12 mouse cellular contexts compared by ENCODE assay signal in genomic region chr11:79286305-79286799, GRCm38 (mm10). TPM values are rescaled to one million over a fixed set of nuclear protein-coding genes. Genes with fewer than 3 reads are reported as not detected.
A peak's percentile ranks its signal among the peaks of the same experiment; 100 is the strongest.
DNase-seq lines count a peak whose midpoint lies in the region; ATAC-seq and TF ChIP-seq lines count a peak whose summit lies in the region.
"Had no signal": no experiment of that assay in that cellular context is flagged by ENCODE, and none has a peak within 500 bp of the region (broad histone marks: within the 10 kb centered on the region; RNA-seq: fewer than 3 reads in every experiment).

No protein-coding gene starts in this region.

- TF ChIP-seq POLR2A in bone marrow macrophage, adult 2 months (IDR thresholded peaks at IDR 0.05; ENCODE audit: borderline replicate concordance, low read depth, low read length), result no peak

- peak overlapping the region; percentile 18; the same call in 1 of the 2 replicates for H3K27ac ChIP-seq in lung, embryonic 14.5 days (ENCODE audit: low read depth)
- H3K27ac ChIP-seq in bone marrow macrophage, adult 2 months (ENCODE audit: insufficient read depth, low read depth, low read length), result peak overlapping the region; percentile 95
- H3K27ac ChIP-seq in intestine, embryonic 16.5 days (ENCODE audit: low read length), result peak overlapping the region; percentile 47; the same call in 1 of the 2 replicates
- H3K27ac ChIP-seq in forebrain, embryonic 12.5 days, result no peak overlapping the region
- H3K27ac ChIP-seq: forebrain, embryonic 13.5 days; limb, embryonic 12.5 days had no signal

- H3K4me2 ChIP-seq in lung, embryonic 14.5 days, result no peak overlapping the region
- no peak overlapping the region for H3K4me2 ChIP-seq in intestine, embryonic 16.5 days (ENCODE audit: low read depth, low read length)
- H3K4me2 ChIP-seq in forebrain, embryonic 12.5 days, result no peak overlapping the region
- H3K4me2 ChIP-seq: forebrain, embryonic 13.5 days; limb, embryonic 12.5 days had no signal

- H3K4me3 ChIP-seq in lung, embryonic 14.5 days (ENCODE audit: low read depth, low read length), result no peak overlapping the region
- H3K4me3 ChIP-seq in bone marrow macrophage, adult 2 months (ENCODE audit: insufficient read depth, low read length), result peak overlapping the region; percentile 15
- H3K4me3 ChIP-seq in intestine, embryonic 16.5 days (ENCODE audit: low read length), result no peak overlapping the region
- no peak overlapping the region for H3K4me3 ChIP-seq in forebrain, embryonic 12.5 days (replicated peaks)
- H3K4me3 ChIP-seq: forebrain, embryonic 13.5 days; limb, embryonic 12.5 days had no signal

- no peak for DNase-seq in lung, embryonic 14.5 days
- DNase-seq in lung, adult 18-20 months, result no peak
- no peak for DNase-seq in right cerebral cortex, postnatal 14 days
- DNase-seq in right cerebral cortex, postnatal 4 days, result no peak

- 42% methylated on average over 9 of the region's 9 CpGs for WGBS in lung, embryonic 14.5 days
- 55% methylated on average over 9 of the region's 9 CpGs for WGBS in intestine, embryonic 16.5 days
- 86% methylated on average over 9 of the region's 9 CpGs for WGBS in forebrain, embryonic 12.5 days

- no peak for TF ChIP-seq CTCF in lung, embryonic 14.5 days (IDR thresholded peaks at IDR 0.05; ENCODE audit: low read depth)
- no peak for TF ChIP-seq CTCF in bone marrow macrophage, adult 2 months (IDR thresholded peaks at IDR 0.05; ENCODE audit: low read depth, low read length)

- ATAC-seq in lung, embryonic 14.5 days (ENCODE audit: insufficient read depth), result no peak
- no peak for ATAC-seq in intestine, embryonic 16.5 days
- ATAC-seq in megakaryocyte progenitor cell, adult 5-6 weeks (replicated peaks; ENCODE audit: poor library complexity), result peak; percentile 54
- ATAC-seq in forebrain, embryonic 12.5 days (ENCODE audit: low FRiP score), result no peak
- ATAC-seq: forebrain, embryonic 13.5 days had no signal

- H3K9me3 ChIP-seq in lung, embryonic 14.5 days (ENCODE audit: low read depth, low read length), result no peaks in the 10 kb centered on the region
- H3K9me3 ChIP-seq in intestine, embryonic 16.5 days (ENCODE audit: control insufficient read depth, low read length), result no peaks in the 10 kb centered on the region
- H3K9me3 ChIP-seq in forebrain, embryonic 12.5 days, result no peaks in the 10 kb centered on the region

- no peak overlapping the region for H3K9ac ChIP-seq in lung, embryonic 14.5 days
- H3K9ac ChIP-seq in intestine, embryonic 16.5 days (ENCODE audit: low read depth, low read length), result no peak overlapping the region
- H3K9ac ChIP-seq in forebrain, embryonic 12.5 days, result no peak overlapping the region
- H3K9ac ChIP-seq: forebrain, embryonic 13.5 days; limb, embryonic 12.5 days had no signal

- peaks cover 9% of the 10 kb centered on the region for H3K4me1 ChIP-seq in lung, embryonic 14.5 days (ENCODE audit: insufficient read depth)
- peaks cover 50% of the 10 kb centered on the region for H3K4me1 ChIP-seq in bone marrow macrophage, adult 2 months (ENCODE audit: control insufficient read depth, insufficient read depth, low read length)
- peaks cover 31% of the 10 kb centered on the region for H3K4me1 ChIP-seq in intestine, embryonic 16.5 days (ENCODE audit: control insufficient read depth, insufficient read depth, low read length)
- H3K4me1 ChIP-seq in forebrain, embryonic 12.5 days, result no peaks in the 10 kb centered on the region
- H3K4me1 ChIP-seq: forebrain, embryonic 13.5 days had no signal

- no peaks in the 10 kb centered on the region for H3K36me3 ChIP-seq in lung, embryonic 14.5 days (ENCODE audit: insufficient read depth)
- no peaks in the 10 kb centered on the region for H3K36me3 ChIP-seq in intestine, embryonic 16.5 days (ENCODE audit: control insufficient read depth, insufficient read depth, low read length)
- H3K36me3 ChIP-seq in forebrain, embryonic 12.5 days (replicated peaks), result no peaks in the 10 kb centered on the region
- H3K36me3 ChIP-seq: limb, embryonic 12.5 days had no signal

- no peaks in the 10 kb centered on the region for H3K27me3 ChIP-seq in lung, embryonic 14.5 days (ENCODE audit: insufficient read depth, low read length)
- H3K27me3 ChIP-seq in intestine, embryonic 16.5 days (replicated peaks; ENCODE audit: control insufficient read depth, insufficient read depth, low read length), result no peaks in the 10 kb centered on the region
- no peaks in the 10 kb centered on the region for H3K27me3 ChIP-seq in forebrain, embryonic 12.5 days
- H3K27me3 ChIP-seq: forebrain, embryonic 13.5 days; limb, embryonic 12.5 days had no signal

RNA-seq across cellular contexts. Expression of gene Gm9964, which starts 10.4 kb away (rescaled TPM):
- not detected in 2 replicates for polyA plus RNA-seq in lung, embryonic 14.5 days (2014; fragmentation: Nextera tagmentation; extraction: Ambion mirVana)
- polyA plus RNA-seq in bone marrow macrophage, adult 2 months (2012; ENCODE audit: insufficient read depth, insufficient read length, missing spikeins), result not detected in 2 replicates
- polyA plus RNA-seq in intestine, embryonic 16.5 days (2015; fragmentation: Nextera tagmentation; extraction: Ambion mirVana), result not detected in 2 replicates
- total RNA-seq in megakaryocyte progenitor cell, adult 5-6 weeks (2015), result not detected in 2 replicates
- not detected in 2 replicates for total RNA-seq in megakaryocyte progenitor cell, adult 5-6 weeks (2017)
- polyA plus RNA-seq in forebrain, embryonic 12.5 days (2016; fragmentation: Nextera tagmentation; extraction: Ambion mirVana), result not detected in 2 replicates
- polyA plus RNA-seq: forebrain, embryonic 13.5 days; gonadal fat pad, adult 2 months; intestine, embryonic 14.5 days; limb, embryonic 12.5 days had no signal

RNA-seq across cellular contexts. Expression of gene Wsb1, which starts 31.9 kb away (rescaled TPM):
- 266 and 274 TPM in 2 replicates for polyA plus RNA-seq in lung, embryonic 14.5 days (2014; fragmentation: Nextera tagmentation; extraction: Ambion mirVana)
- polyA plus RNA-seq in bone marrow macrophage, adult 2 months (2012; ENCODE audit: insufficient read depth, insufficient read length, missing spikeins), result 181 and 218 TPM in 2 replicates
- 149 and 158 TPM in 2 replicates for polyA plus RNA-seq in intestine, embryonic 16.5 days (2015; fragmentation: Nextera tagmentation; extraction: Ambion mirVana)
- total RNA-seq in megakaryocyte progenitor cell, adult 5-6 weeks (2015), result 216 and 218 TPM in 2 replicates
- total RNA-seq in megakaryocyte progenitor cell, adult 5-6 weeks (2017), result 129 and 141 TPM in 2 replicates
- 457 and 459 TPM in 2 replicates for polyA plus RNA-seq in forebrain, embryonic 12.5 days (2016; fragmentation: Nextera tagmentation; extraction: Ambion mirVana)

RNA-seq across cellular contexts. Expression of gene Nf1, which starts 53.1 kb away (rescaled TPM):
- 10.2 and 12.6 TPM in 2 replicates for polyA plus RNA-seq in lung, embryonic 14.5 days (2014; fragmentation: Nextera tagmentation; extraction: Ambion mirVana)
- polyA plus RNA-seq in bone marrow macrophage, adult 2 months (2012; ENCODE audit: insufficient read depth, insufficient read length, missing spikeins), result 19.7 and 19.9 TPM in 2 replicates
- 3.0 and 3.7 TPM in 2 replicates for polyA plus RNA-seq in intestine, embryonic 16.5 days (2015; fragmentation: Nextera tagmentation; extraction: Ambion mirVana)
- 20.8 and 26.1 TPM in 2 replicates for total RNA-seq in megakaryocyte progenitor cell, adult 5-6 weeks (2015)
- total RNA-seq in megakaryocyte progenitor cell, adult 5-6 weeks (2017), result 6.7 and 9.6 TPM in 2 replicates
- 8.9 and 9.6 TPM in 2 replicates for polyA plus RNA-seq in forebrain, embryonic 12.5 days (2016; fragmentation: Nextera tagmentation; extraction: Ambion mirVana)
